ENCODE assay signal across 15 mouse cellular contexts in the genomic region with DNA sequence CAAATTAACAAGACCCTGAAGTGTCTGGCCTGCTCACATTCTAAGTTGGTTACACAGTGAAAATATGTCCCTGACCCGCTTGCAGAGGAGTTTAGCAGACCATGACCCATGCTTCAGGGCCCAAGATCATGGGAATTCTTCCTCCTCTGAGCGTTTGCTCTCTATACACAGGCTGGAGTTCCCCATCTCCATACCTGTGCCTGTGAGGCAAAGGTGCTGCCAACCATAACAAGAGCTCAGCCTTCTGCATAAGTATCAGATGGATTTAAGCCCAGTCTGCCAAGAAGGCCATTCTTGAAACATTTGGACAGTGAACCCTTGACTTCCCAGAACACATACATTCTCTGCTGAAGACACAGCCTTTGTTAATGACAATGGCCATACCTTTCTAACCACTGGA.
"Had no signal": no experiment of that assay in that cellular context is flagged by ENCODE, and none has a peak within 500 bp of the region (broad histone marks: within the 10 kb centered on the region; RNA-seq: fewer than 3 reads in every experiment).

No protein-coding gene starts in this region.

- H3K36me3 ChIP-seq: liver, embryonic 13.5 days; stomach, embryonic 15.5 days had no signal

- H3K4me3 ChIP-seq: left cerebral cortex, adult 2 months; liver, embryonic 13.5 days; stomach, embryonic 15.5 days had no signal

- H3K27ac ChIP-seq: kidney, postnatal 0 days; left cerebral cortex, adult 2 months; liver, embryonic 13.5 days; stomach, embryonic 15.5 days had no signal

- DNase-seq: kidney, postnatal 4 days; layer of hippocampus, postnatal 36 days; liver, embryonic 13.5 days; lung, adult 2 months; lung, postnatal 14 days; lung, postnatal 4 days; midbrain, embryonic 14.5 days; right cerebral cortex, adult 18-20 months; right cerebral cortex, postnatal 14 days; spleen, adult 18-20 months; thymus, postnatal 25 days had no signal

- H3K9ac ChIP-seq: liver, embryonic 13.5 days; stomach, embryonic 15.5 days had no signal

- H3K27me3 ChIP-seq: liver, embryonic 13.5 days; stomach, embryonic 15.5 days had no signal

- H3K9me3 ChIP-seq: liver, embryonic 13.5 days; stomach, embryonic 15.5 days had no signal

- H3K4me2 ChIP-seq: liver, embryonic 13.5 days; midbrain, embryonic 11.5 days; stomach, embryonic 15.5 days had no signal
